Mouse (Mus musculus): ENCODE data around the gene Trpd52l3. TPM values are rescaled to one million over a fixed set of nuclear protein-coding genes. Genes with fewer than 3 reads are reported as not detected.
"Not testable (repeated sequence)": the region's sequence is repeated elsewhere in the genome, so short reads cannot be mapped to it uniquely, and the experiment has no call there.

Trpd52l3 gene
- polyA plus RNA-seq, 1 experiment from 2014 or later = not detected

- Histone ChIP-seq H3K27me3 (ENCODE audit: control insufficient read depth, insufficient read depth, low read length) (no peaks in the 10 kb centered on the region), H3K4me2 (ENCODE audit: low read depth, low read length) (no peak overlapping the region), H3K4me1 (ENCODE audit: control insufficient read depth, insufficient read depth, low read length) (no peaks in the 10 kb centered on the region), H3K9ac (ENCODE audit: low read length) (no peak overlapping the region), H3K9me3 (replicated peaks; ENCODE audit: control insufficient read depth, low read length) (no peaks in the 10 kb centered on the region), H3K4me3 (replicated peaks; ENCODE audit: low read length) (no peak overlapping the region), H3K36me3 (ENCODE audit: control insufficient read depth, insufficient read depth, low read length) (no peaks in the 10 kb centered on the region), H3K27ac (ENCODE audit: low read length) (no peak overlapping the region)
- WGBS = 50% methylated on average over 6 of the region's 6 CpGs
- no peak for ATAC-seq (ENCODE audit: insufficient read depth, low FRiP score)
Observed at GRCm38 (mm10) chr19:30016156-30016555, 12.6 kb downstream of the Trpd52l3 start.

GRCm38 (mm10) chr19:30023419-30023818, 19.8 kb downstream of the Trpd52l3 start:
- 93% methylated on average over 10 of the region's 10 CpGs for WGBS
- not testable (repeated sequence) for H3K4me2 ChIP-seq (ENCODE audit: low read depth, low read length); H3K4me1 ChIP-seq (ENCODE audit: control insufficient read depth, insufficient read depth, low read length); H3K9ac ChIP-seq (ENCODE audit: low read length); H3K36me3 ChIP-seq (ENCODE audit: control insufficient read depth, insufficient read depth, low read length); H3K9me3 ChIP-seq (replicated peaks; ENCODE audit: control insufficient read depth, low read length); H3K27me3 ChIP-seq (ENCODE audit: control insufficient read depth, insufficient read depth, low read length); ATAC-seq (ENCODE audit: insufficient read depth, low FRiP score); H3K27ac ChIP-seq (ENCODE audit: low read length); H3K4me3 ChIP-seq (replicated peaks; ENCODE audit: low read length)

GRCm38 (mm10) chr19:30029002-30029710, 25.6 kb downstream of the Trpd52l3 start:
- no peak for ATAC-seq (ENCODE audit: insufficient read depth, low FRiP score)
- H3K27me3 ChIP-seq (ENCODE audit: control insufficient read depth, insufficient read depth, low read length) = no peaks in the 10 kb centered on the region
- H3K4me1 ChIP-seq (ENCODE audit: control insufficient read depth, insufficient read depth, low read length) = peaks cover 21% of the 10 kb centered on the region
- no peak overlapping the region for H3K9ac ChIP-seq (ENCODE audit: low read length)
- no peak overlapping the region; the same call in none of the 2 replicates for H3K27ac ChIP-seq (ENCODE audit: low read length)
- H3K36me3 ChIP-seq (ENCODE audit: control insufficient read depth, insufficient read depth, low read length) = no peaks in the 10 kb centered on the region
- H3K4me2 ChIP-seq (ENCODE audit: low read depth, low read length) = peak overlapping the region; percentile 71
- WGBS = 54% methylated on average over 11 of the region's 11 CpGs
- H3K9me3 ChIP-seq (replicated peaks; ENCODE audit: control insufficient read depth, low read length) = no peaks in the 10 kb centered on the region
- no peak overlapping the region for H3K4me3 ChIP-seq (replicated peaks; ENCODE audit: low read length)

GRCm38 (mm10) chr19:30029894-30030635, 26.5 kb downstream of the Trpd52l3 start, which contains the start of gene Uhrf2:
Gene Uhrf2 (plus strand): TSS chr19:30030513.
- peak; percentile 99 for ATAC-seq (ENCODE audit: insufficient read depth, low FRiP score)
- 2% methylated on average over 74 of the region's 74 CpGs for WGBS
- H3K27ac ChIP-seq (ENCODE audit: low read length) = peak within 1 kb of the TSS; percentile 87
- H3K9ac ChIP-seq (ENCODE audit: low read length) = peak within 1 kb of the TSS; percentile 100
- H3K9me3 ChIP-seq (replicated peaks; ENCODE audit: control insufficient read depth, low read length) = no peaks in the 10 kb centered on the region
- peaks cover 24% of the 10 kb centered on the region for H3K4me1 ChIP-seq (ENCODE audit: control insufficient read depth, insufficient read depth, low read length)
- H3K27me3 ChIP-seq (ENCODE audit: control insufficient read depth, insufficient read depth, low read length) = no peaks in the 10 kb centered on the region
- no peaks in the 10 kb centered on the region for H3K36me3 ChIP-seq (ENCODE audit: control insufficient read depth, insufficient read depth, low read length)
- H3K4me2 ChIP-seq (ENCODE audit: low read depth, low read length) = peak within 1 kb of the TSS; percentile 71
- H3K4me3 ChIP-seq (replicated peaks; ENCODE audit: low read length) = peak within 1 kb of the TSS; percentile 99

- no peaks in the 10 kb centered on the region for H3K36me3 ChIP-seq (ENCODE audit: control insufficient read depth, insufficient read depth, low read length)
- peak; percentile 15; the same call in 1 of the 2 replicates for ATAC-seq (ENCODE audit: insufficient read depth, low FRiP score)
- H3K4me1 ChIP-seq (ENCODE audit: control insufficient read depth, insufficient read depth, low read length) = peaks cover 24% of the 10 kb centered on the region
- peak overlapping the region; percentile 71 for H3K4me2 ChIP-seq (ENCODE audit: low read depth, low read length)
- no peaks in the 10 kb centered on the region for H3K9me3 ChIP-seq (replicated peaks; ENCODE audit: control insufficient read depth, low read length)
- under 1% methylated on average over 89 of the region's 92 CpGs for WGBS
- peak overlapping the region; percentile 99 for H3K4me3 ChIP-seq (replicated peaks; ENCODE audit: low read length)
- no peaks in the 10 kb centered on the region for H3K27me3 ChIP-seq (ENCODE audit: control insufficient read depth, insufficient read depth, low read length)
- peak overlapping the region; percentile 100 for H3K9ac ChIP-seq (ENCODE audit: low read length)
- peak overlapping the region; percentile 87 for H3K27ac ChIP-seq (ENCODE audit: low read length)
Observed at GRCm38 (mm10) chr19:30030636-30031467, 27.3 kb downstream of the Trpd52l3 start.

- H3K4me2 ChIP-seq (ENCODE audit: low read depth, low read length) = peak overlapping the region; percentile 71
- under 1% methylated on average over 7 of the region's 7 CpGs for WGBS
- no peaks in the 10 kb centered on the region for H3K9me3 ChIP-seq (replicated peaks; ENCODE audit: control insufficient read depth, low read length)
- no peaks in the 10 kb centered on the region for H3K27me3 ChIP-seq (ENCODE audit: control insufficient read depth, insufficient read depth, low read length)
- peak overlapping the region; percentile 100 for H3K9ac ChIP-seq (ENCODE audit: low read length)
- no peaks in the 10 kb centered on the region for H3K36me3 ChIP-seq (ENCODE audit: control insufficient read depth, insufficient read depth, low read length)
- H3K4me1 ChIP-seq (ENCODE audit: control insufficient read depth, insufficient read depth, low read length) = peaks cover 26% of the 10 kb centered on the region
- H3K4me3 ChIP-seq (replicated peaks; ENCODE audit: low read length) = peak overlapping the region; percentile 99
- peak overlapping the region; percentile 87 for H3K27ac ChIP-seq (ENCODE audit: low read length)
- ATAC-seq (ENCODE audit: insufficient read depth, low FRiP score) = no peak
Observed at GRCm38 (mm10) chr19:30031468-30031931, 27.9 kb downstream of the Trpd52l3 start.

- no peak for ATAC-seq (ENCODE audit: insufficient read depth, low FRiP score)
- Histone ChIP-seq H3K27ac (ENCODE audit: low read length) (no peak overlapping the region), H3K9me3 (replicated peaks; ENCODE audit: control insufficient read depth, low read length) (no peaks in the 10 kb centered on the region), H3K4me3 (replicated peaks; ENCODE audit: low read length) (peak overlapping the region; percentile 99), H3K4me1 (ENCODE audit: control insufficient read depth, insufficient read depth, low read length) (peaks cover 26% of the 10 kb centered on the region), H3K36me3 (ENCODE audit: control insufficient read depth, insufficient read depth, low read length) (no peaks in the 10 kb centered on the region), H3K9ac (ENCODE audit: low read length) (no peak overlapping the region), H3K27me3 (ENCODE audit: control insufficient read depth, insufficient read depth, low read length) (no peaks in the 10 kb centered on the region), H3K4me2 (ENCODE audit: low read depth, low read length) (peak overlapping the region; percentile 71)
- WGBS = 58% methylated on average over 3 of the region's 3 CpGs
Observed at GRCm38 (mm10) chr19:30032206-30032605, 28.6 kb downstream of the Trpd52l3 start.

GRCm38 (mm10) chr19:30035361-30035760, 31.8 kb downstream of the Trpd52l3 start:
- H3K36me3 ChIP-seq (ENCODE audit: control insufficient read depth, insufficient read depth, low read length) = no peaks in the 10 kb centered on the region
- no peak overlapping the region for H3K4me3 ChIP-seq (replicated peaks; ENCODE audit: low read length)
- H3K27me3 ChIP-seq (ENCODE audit: control insufficient read depth, insufficient read depth, low read length) = no peaks in the 10 kb centered on the region
- H3K9ac ChIP-seq (ENCODE audit: low read length) = no peak overlapping the region
- peaks cover 21% of the 10 kb centered on the region for H3K4me1 ChIP-seq (ENCODE audit: control insufficient read depth, insufficient read depth, low read length)
- no peaks in the 10 kb centered on the region for H3K9me3 ChIP-seq (replicated peaks; ENCODE audit: control insufficient read depth, low read length)
- ATAC-seq (ENCODE audit: insufficient read depth, low FRiP score) = no peak
- no peak overlapping the region for H3K4me2 ChIP-seq (ENCODE audit: low read depth, low read length)
- H3K27ac ChIP-seq (ENCODE audit: low read length) = no peak overlapping the region
- WGBS = 50% methylated on average over 3 of the region's 3 CpGs

Measured in stomach, embryonic 16.5 days (tissue).